Mouse (Mus musculus) G1E-ER4 (cell line): ENCODE data around the gene Tnn. TPM values are rescaled to one million over a fixed set of nuclear protein-coding genes. Genes with fewer than 3 reads are reported as not detected.

ENCODE experiments used
- GATA1 ChIP-seq: IDR thresholded peaks from one replicate; pipeline ENCODE4 v1.8.0; 2012; ENCODE audit warnings: low read length, inconsistent platforms
- polyA plus RNA-seq: library from polyadenylated mRNA; stranded (reverse); fragments of >175 nt; gene quantifications from 2 replicates; pipeline ENCODE4 v1.2.3, GENCODE M21; 2012

Gene Tnn
- polyA plus RNA-seq, 1 experiment, result not detected

DNA sequence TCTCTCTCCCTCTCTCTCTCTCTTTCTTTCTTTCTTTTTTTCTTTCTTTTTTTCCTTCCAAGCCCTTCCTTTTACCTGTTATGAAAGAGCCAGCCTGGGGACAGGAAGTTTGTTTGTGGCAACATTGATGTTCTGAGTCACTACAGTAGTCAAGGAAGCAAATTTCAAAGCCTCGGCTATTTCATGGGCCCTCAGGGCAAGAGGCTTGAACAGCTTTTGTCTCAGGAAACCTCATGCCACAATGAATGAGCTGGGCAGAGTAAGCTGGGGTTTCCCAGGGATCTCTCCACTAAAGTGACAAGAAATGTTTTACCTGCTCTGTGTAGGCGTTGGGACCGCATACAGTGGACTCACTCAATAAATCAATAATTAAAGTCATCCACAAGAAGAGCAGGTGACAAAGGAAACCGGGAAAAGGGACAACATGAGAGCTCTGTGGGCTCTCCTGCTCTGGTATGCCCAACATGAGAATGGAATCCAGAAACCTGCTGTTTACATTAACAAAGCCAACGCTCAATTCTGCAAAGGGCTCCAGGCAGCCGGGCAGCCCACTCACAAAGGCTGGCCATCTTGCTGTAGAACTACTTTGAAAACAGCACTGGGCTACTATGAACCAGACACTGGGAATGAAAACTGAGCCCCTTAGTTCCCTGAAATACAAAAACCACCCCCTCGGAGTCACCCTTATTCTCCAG is 113.3 kb downstream of the Tnn start:
- no peak for TF ChIP-seq GATA1

DNA sequence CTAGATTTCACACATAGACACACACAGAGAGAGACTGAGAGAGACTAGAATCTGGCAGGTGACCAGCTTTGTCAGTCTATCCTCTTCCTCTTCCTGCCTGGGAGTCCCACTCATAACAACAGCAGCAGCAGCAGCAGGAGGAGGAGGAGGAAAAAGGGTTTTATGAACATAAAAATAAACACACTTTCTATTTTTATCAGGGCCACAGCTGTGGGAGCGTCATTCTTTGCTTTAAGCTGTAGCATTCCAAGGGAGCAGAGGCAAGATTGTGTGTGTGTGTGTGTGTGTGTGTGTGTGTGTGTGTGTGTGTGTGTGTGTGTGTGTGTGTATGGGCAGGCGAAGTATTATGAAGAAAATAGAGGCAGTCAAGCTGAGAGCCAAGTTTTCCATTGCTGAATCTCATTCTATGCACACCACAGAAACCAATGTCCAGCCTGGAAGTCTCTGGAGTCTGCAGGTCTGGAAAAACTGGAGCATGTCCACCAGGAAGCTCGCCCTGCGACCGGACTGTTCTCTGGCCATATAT is 116.3 kb downstream of the Tnn start:
- no peak for TF ChIP-seq GATA1

DNA sequence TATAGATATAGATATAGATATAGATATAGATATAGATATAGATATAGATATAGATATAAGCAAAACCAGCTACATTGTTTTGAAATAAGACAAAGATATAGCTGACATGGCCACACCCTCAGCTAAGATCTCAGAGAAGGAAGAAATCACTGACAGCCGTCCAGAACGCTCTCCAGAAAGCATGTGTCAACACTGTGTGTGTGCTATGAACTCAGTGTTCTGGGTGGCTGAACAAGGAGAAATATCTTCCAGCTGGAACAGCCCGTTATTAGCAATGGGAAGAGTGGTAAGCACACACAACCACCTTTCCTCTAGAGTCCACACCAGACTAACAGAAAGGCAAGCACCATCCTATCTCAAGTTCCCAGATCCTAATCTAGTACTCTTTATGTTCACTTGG is 117.8 kb downstream of the Tnn start:
- no peak for TF ChIP-seq GATA1

Other genes with a start within 250 kb of the Tnn start
- gene 4930523C07Rik, start 109.2 kb downstream of the Tnn start, polyA plus RNA-seq, result not detected in 2 replicates
- 1.2 and 1.7 TPM in 2 replicates for gene Mrps14, start 41.6 kb upstream of the Tnn start, polyA plus RNA-seq
- 86.2 and 113 TPM in 2 replicates for gene Cacybp, start 59.3 kb upstream of the Tnn start, polyA plus RNA-seq